In the genomic region with DNA sequence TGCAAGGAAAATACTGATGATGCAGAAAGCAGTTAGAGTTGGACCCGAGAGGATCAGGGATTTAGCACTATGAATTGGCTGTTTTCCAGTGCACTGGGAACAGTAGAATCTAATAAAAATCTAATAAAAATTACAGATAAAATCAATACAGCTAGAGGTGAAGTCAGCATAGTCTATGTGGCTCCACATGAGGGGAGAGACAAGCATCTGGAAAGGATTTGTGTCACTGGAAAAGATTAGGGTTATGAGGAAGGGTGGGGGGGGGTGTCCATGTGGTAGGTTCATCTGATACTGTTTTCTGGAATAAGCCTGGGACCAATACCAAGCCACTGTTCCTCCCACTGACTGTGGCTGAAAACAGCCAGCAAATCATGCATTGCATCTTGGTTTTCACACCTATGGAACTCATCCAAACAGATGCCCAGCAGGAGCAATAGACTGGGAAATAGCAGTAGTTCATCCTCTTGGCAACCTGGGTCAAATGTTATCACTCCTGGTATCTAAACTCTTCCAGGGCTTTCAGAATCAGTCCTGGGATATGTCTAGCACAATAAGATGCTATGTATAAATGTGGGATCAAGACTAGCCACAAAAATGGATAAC, we compare ENCODE assay signal across 15 mouse cellular contexts.
A peak's percentile ranks its signal among the peaks of the same experiment; 100 is the strongest.
DNase-seq lines count a peak whose midpoint lies in the region; ATAC-seq and TF ChIP-seq lines count a peak whose summit lies in the region.
"Had no signal": no experiment of that assay in that cellular context is flagged by ENCODE, and none has a peak within 500 bp of the region (broad histone marks: within the 10 kb centered on the region; RNA-seq: fewer than 3 reads in every experiment).

No protein-coding gene starts in this region.

- no peaks in the 10 kb centered on the region for H3K9me3 ChIP-seq in limb, embryonic 13.5 days
- H3K9me3 ChIP-seq: intestine, embryonic 15.5 days; liver, embryonic 15.5 days had no signal

- H3K27me3 ChIP-seq in cerebellum, adult 2 months (ENCODE audit: control insufficient read depth, insufficient read depth, low read length) = no peaks in the 10 kb centered on the region
- H3K27me3 ChIP-seq in limb, embryonic 13.5 days = no peaks in the 10 kb centered on the region
- H3K27me3 ChIP-seq: intestine, embryonic 15.5 days; liver, embryonic 15.5 days had no signal

- TF ChIP-seq POLR2A in cerebellum, adult 2 months (IDR thresholded peaks at IDR 0.05; ENCODE audit: borderline replicate concordance, insufficient read depth, low read length) = no peak

- ATAC-seq in limb, embryonic 13.5 days (ENCODE audit: low FRiP score, low read depth) = peak; percentile 85
- ATAC-seq: forebrain, postnatal 0 days; intestine, embryonic 15.5 days had no signal

- peak overlapping the region; percentile 36; the same call in 1 of the 2 replicates for H3K27ac ChIP-seq in layer of hippocampus, adult 2 months
- no peak overlapping the region for H3K27ac ChIP-seq in cerebellum, adult 2 months (ENCODE audit: insufficient read depth, low read length)
- H3K27ac ChIP-seq in limb, embryonic 13.5 days = no peak overlapping the region
- H3K27ac ChIP-seq: intestine, embryonic 15.5 days; liver, embryonic 15.5 days had no signal

- no peak for TF ChIP-seq CTCF in layer of hippocampus, adult 2 months (conservative IDR thresholded peaks at IDR 0.05)
- no peak for TF ChIP-seq CTCF in cerebellum, adult 2 months (IDR thresholded peaks at IDR 0.05; ENCODE audit: borderline replicate concordance, insufficient read depth, low read depth, low read length)

- no peaks in the 10 kb centered on the region for H3K4me1 ChIP-seq in cerebellum, adult 2 months (ENCODE audit: control insufficient read depth, insufficient read depth, low read length)
- H3K4me1 ChIP-seq in limb, embryonic 13.5 days = peaks cover 7% of the 10 kb centered on the region; the same call in 1 of the 2 replicates
- H3K4me1 ChIP-seq: intestine, embryonic 15.5 days; liver, embryonic 15.5 days had no signal

- WGBS in cerebellum, adult 2 months = 11% methylated on average over 1 of the region's 1 CpGs
- WGBS in limb, embryonic 13.5 days = 38% methylated on average over 1 of the region's 1 CpGs

- H3K4me2 ChIP-seq in limb, embryonic 13.5 days (replicated peaks) = no peak overlapping the region
- H3K4me2 ChIP-seq: intestine, embryonic 15.5 days; liver, embryonic 15.5 days had no signal

- DNase-seq in layer of hippocampus, adult 2 months (ENCODE audit: low spot score in 2 of 2) = no peak
- DNase-seq in layer of hippocampus, adult 8-10 months (ENCODE audit: low spot score in 2 of 2) = no peak
- peak; percentile 17 to 58 for DNase-seq in cerebellum, adult 2 months
- peak; percentile 24 for DNase-seq in embryo, embryonic 10 days (ENCODE audit: low spot score)
- no peak for DNase-seq in gastrocnemius, adult 8-10 months (ENCODE audit: low spot score in 2 of 2)
- DNase-seq in spleen, postnatal 36 days (ENCODE audit: low spot score in 2 of 2) = no peak
- no peak for DNase-seq in ovary, postnatal 36 days (ENCODE audit: low spot score)
- DNase-seq: forebrain, postnatal 0 days; heart, postnatal 10 days; kidney, postnatal 25 days; lung, postnatal 4 days had no signal

- no peaks in the 10 kb centered on the region for H3K36me3 ChIP-seq in limb, embryonic 13.5 days
- H3K36me3 ChIP-seq: intestine, embryonic 15.5 days; liver, embryonic 15.5 days had no signal

- H3K4me3 ChIP-seq in layer of hippocampus, adult 2 months = no peak overlapping the region
- H3K4me3 ChIP-seq in cerebellum, adult 2 months (replicated peaks; ENCODE audit: insufficient read depth, low read depth, low read length) = no peak overlapping the region
- H3K4me3 ChIP-seq in limb, embryonic 13.5 days = no peak overlapping the region
- H3K4me3 ChIP-seq: intestine, embryonic 15.5 days; liver, embryonic 15.5 days; myocyte had no signal

- no peak overlapping the region for H3K9ac ChIP-seq in limb, embryonic 13.5 days
- H3K9ac ChIP-seq: forebrain, postnatal 0 days; intestine, embryonic 15.5 days; liver, embryonic 15.5 days had no signal

Comparison
In these comparisons a context has a peak if more than half of its experiments do, and no peak if none do; other contexts are left out.
1. DNase-seq: peak in cerebellum, adult 2 months (2 of 2) and embryo, embryonic 10 days (single experiment); none in layer of hippocampus, adult 2 months (0 of 2), layer of hippocampus, adult 8-10 months (0 of 2), gastrocnemius, adult 8-10 months (0 of 2), spleen, postnatal 36 days (0 of 2) and ovary, postnatal 36 days (single experiment).